Mouse (Mus musculus): Measurements from ENCODE around the gene Zfand2a. TPM values are rescaled to one million over a fixed set of nuclear protein-coding genes. Genes with fewer than 3 reads are reported as not detected.

Gene Zfand2a
- 10 to 100 TPM; 54.6 to 57.6 TPM for total RNA-seq (2021)
- long read RNA-seq, experiment 1, transcript Zfand2a-201 (7 exons, 3,169 nt): major isoform, 6 of 12 reads
- long read RNA-seq, experiment 1, partial matches to known transcripts: 1 of 12 reads
- long read RNA-seq, experiment 1, other reads (novel, unspliced or antisense): 3 of 12 reads
- long read RNA-seq, experiment 2, partial matches to known transcripts: 9 of 15 reads
- long read RNA-seq, experiment 2, other reads (novel, unspliced or antisense): 1 of 15 reads

- DNase-seq (ENCODE audit: low spot score in 2 of 2): peak; percentile 100
Observed at GRCm38 (mm10) chr5:139484185-139484814, at the start of gene Zfand2a. TSS of gene Zfand2a (minus strand) at chr5:139484549.

GRCm38 (mm10) chr5:139528851-139529250 is 44.5 kb upstream of the Zfand2a start:
- DNase-seq (ENCODE audit: low spot score in 2 of 2): no peak

- no peak for DNase-seq (ENCODE audit: low spot score in 2 of 2)
Observed at GRCm38 (mm10) chr5:139521987-139522386, 37.6 kb upstream of the Zfand2a start.

- no peak for DNase-seq (ENCODE audit: low spot score in 2 of 2)
Observed at GRCm38 (mm10) chr5:139520069-139520834, 35.9 kb upstream of the Zfand2a start.

GRCm38 (mm10) chr5:139516281-139516680 is 31.9 kb upstream of the Zfand2a start:
- DNase-seq (ENCODE audit: low spot score in 2 of 2): no peak

GRCm38 (mm10) chr5:139512201-139512600 is 27.9 kb upstream of the Zfand2a start:
- no peak for DNase-seq (ENCODE audit: low spot score in 2 of 2)

GRCm38 (mm10) chr5:139510682-139511366 is 26.5 kb upstream of the Zfand2a start:
- no peak for DNase-seq (ENCODE audit: low spot score in 2 of 2)

- no peak for DNase-seq (ENCODE audit: low spot score in 2 of 2)
Observed at GRCm38 (mm10) chr5:139506207-139506606, 21.9 kb upstream of the Zfand2a start.

GRCm38 (mm10) chr5:139505073-139505606 is 20.8 kb upstream of the Zfand2a start:
- peak; percentile 76 to 85 for DNase-seq (ENCODE audit: low spot score in 2 of 2)

- peak; percentile 24 to 34 for DNase-seq (ENCODE audit: low spot score in 2 of 2)
Observed at GRCm38 (mm10) chr5:139502281-139502680, 17.9 kb upstream of the Zfand2a start.

- no peak for DNase-seq (ENCODE audit: low spot score in 2 of 2)
Observed at GRCm38 (mm10) chr5:139498791-139499190, 14.4 kb upstream of the Zfand2a start.

- no peak for DNase-seq (ENCODE audit: low spot score in 2 of 2)
Observed at GRCm38 (mm10) chr5:139496939-139497338, 12.6 kb upstream of the Zfand2a start.

GRCm38 (mm10) chr5:139495019-139495669 is 10.8 kb upstream of the Zfand2a start:
- DNase-seq (ENCODE audit: low spot score in 2 of 2): peak; percentile 22 to 29

- DNase-seq (ENCODE audit: low spot score in 2 of 2): no peak
Observed at GRCm38 (mm10) chr5:139493690-139494089, 9.3 kb upstream of the Zfand2a start.

- no peak for DNase-seq (ENCODE audit: low spot score in 2 of 2)
Observed at GRCm38 (mm10) chr5:139491348-139491747, 7.0 kb upstream of the Zfand2a start.

- no peak for DNase-seq (ENCODE audit: low spot score in 2 of 2)
Observed at GRCm38 (mm10) chr5:139490131-139490530, 5.8 kb upstream of the Zfand2a start.

GRCm38 (mm10) chr5:139483171-139483848 is 1.0 kb downstream of the Zfand2a start:
- no peak for DNase-seq (ENCODE audit: low spot score in 2 of 2)

- DNase-seq (ENCODE audit: low spot score in 2 of 2): no peak
Observed at GRCm38 (mm10) chr5:139480406-139480805, 3.9 kb downstream of the Zfand2a start.

- DNase-seq (ENCODE audit: low spot score in 2 of 2): no peak
Observed at GRCm38 (mm10) chr5:139479088-139479487, 5.3 kb downstream of the Zfand2a start.

GRCm38 (mm10) chr5:139474741-139475140 is 9.6 kb downstream of the Zfand2a start:
- peak; percentile 50 to 53 for DNase-seq (ENCODE audit: low spot score in 2 of 2)
